Mouse (Mus musculus): Measurements from ENCODE around the gene Gm12184. TPM values are rescaled to one million over a fixed set of nuclear protein-coding genes. Genes with fewer than 3 reads are reported as not detected.
"Not testable (repeated sequence)": the region's sequence is repeated elsewhere in the genome, so short reads cannot be mapped to it uniquely, and the experiment has no call there.

Gene Gm12184
- polyA plus RNA-seq, 1 experiment from 2014 or later = 6.8 TPM

GRCm38 (mm10) chr11:48863808-48864207 lies 37.4 kb upstream of the Gm12184 start:
- no peak overlapping the region for H3K4me3 ChIP-seq (replicated peaks)
- no peak for ATAC-seq (ENCODE audit: low FRiP score)
- peaks cover 12% of the 10 kb centered on the region for H3K27me3 ChIP-seq
- no peaks in the 10 kb centered on the region for H3K36me3 ChIP-seq (replicated peaks)
- 92% methylated on average over 3 of the region's 3 CpGs for WGBS
- H3K9ac ChIP-seq = no peak overlapping the region
- H3K9me3 ChIP-seq = no peaks in the 10 kb centered on the region
- H3K4me1 ChIP-seq = peaks cover under 1% of the 10 kb centered on the region; the same call in 1 of the 2 replicates
- H3K4me2 ChIP-seq = no peak overlapping the region
- H3K27ac ChIP-seq = no peak overlapping the region

DNA sequence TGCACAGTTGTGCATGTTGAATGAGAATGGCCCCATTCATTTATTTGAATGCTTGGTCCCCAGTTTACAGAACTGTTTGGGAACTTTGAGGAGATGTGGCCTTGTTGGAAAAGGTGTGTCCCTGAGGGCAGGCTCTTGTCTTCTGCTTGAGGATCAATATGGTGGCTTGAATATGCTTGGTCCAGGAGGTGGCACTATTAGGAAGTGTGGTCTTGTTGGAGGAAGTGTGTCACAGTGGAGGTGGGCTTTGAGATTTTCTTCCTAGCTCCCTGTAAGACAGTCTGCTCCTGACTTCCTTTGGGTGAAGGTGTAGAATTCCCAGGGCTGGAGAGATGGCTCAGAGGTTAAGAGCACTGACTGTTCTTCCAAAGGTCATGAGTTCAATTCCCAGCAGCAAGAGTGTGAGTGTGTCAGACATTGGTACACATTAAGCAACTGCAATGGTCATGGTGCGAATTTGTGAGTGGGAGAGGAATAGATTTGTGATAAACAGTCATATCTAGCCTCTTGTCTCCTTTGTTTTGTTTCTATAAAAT lies 36.4 kb upstream of the Gm12184 start:
- Histone ChIP-seq H3K4me2 (no peak overlapping the region), H3K4me3 (replicated peaks) (no peak overlapping the region), H3K9ac (no peak overlapping the region), H3K4me1 (peaks cover 10% of the 10 kb centered on the region), H3K27me3 (peaks cover 19% of the 10 kb centered on the region), H3K9me3 (no peaks in the 10 kb centered on the region), H3K36me3 (replicated peaks) (no peaks in the 10 kb centered on the region), H3K27ac (no peak overlapping the region)
- 82% methylated on average over 1 of the region's 1 CpGs for WGBS
- ATAC-seq (ENCODE audit: low FRiP score) = no peak

GRCm38 (mm10) chr11:48859014-48859413 lies 32.6 kb upstream of the Gm12184 start:
- H3K4me1 ChIP-seq = peaks cover 23% of the 10 kb centered on the region
- no peak for ATAC-seq (ENCODE audit: low FRiP score)
- H3K4me3 ChIP-seq (replicated peaks) = peak overlapping the region; percentile 17; the same call in 1 of the 2 replicates
- H3K27ac ChIP-seq = no peak overlapping the region
- no peaks in the 10 kb centered on the region for H3K36me3 ChIP-seq (replicated peaks)
- H3K9me3 ChIP-seq = no peaks in the 10 kb centered on the region
- WGBS = under 1% methylated on average over 6 of the region's 6 CpGs
- H3K9ac ChIP-seq = no peak overlapping the region
- H3K27me3 ChIP-seq = peaks cover 22% of the 10 kb centered on the region
- peak overlapping the region; percentile 61 for H3K4me2 ChIP-seq

GRCm38 (mm10) chr11:48853474-48854180 lies 27.2 kb upstream of the Gm12184 start:
- Histone ChIP-seq H3K4me1 (peaks cover 34% of the 10 kb centered on the region), H3K36me3 (replicated peaks) (no peaks in the 10 kb centered on the region), H3K27me3 (peaks cover 27% of the 10 kb centered on the region), H3K9me3 (no peaks in the 10 kb centered on the region), H3K9ac (peak overlapping the region; percentile 58), H3K27ac (no peak overlapping the region), H3K4me2 (peak overlapping the region; percentile 85), H3K4me3 (replicated peaks) (peak overlapping the region; percentile 58)
- peak; percentile 68 for ATAC-seq (ENCODE audit: low FRiP score)
- WGBS = under 1% methylated on average over 31 of the region's 31 CpGs

- Histone ChIP-seq H3K9me3 (no peaks in the 10 kb centered on the region), H3K27ac (no peak overlapping the region), H3K4me2 (peak overlapping the region; percentile 85), H3K4me3 (replicated peaks) (peak overlapping the region; percentile 58), H3K36me3 (replicated peaks) (no peaks in the 10 kb centered on the region), H3K27me3 (peaks cover 23% of the 10 kb centered on the region), H3K4me1 (peaks cover 26% of the 10 kb centered on the region), H3K9ac (peak overlapping the region; percentile 50)
- 8% methylated on average over 23 of the region's 23 CpGs for WGBS
- ATAC-seq (ENCODE audit: low FRiP score) = peak; percentile 18; the same call in 1 of the 2 replicates
Measured at GRCm38 (mm10) chr11:48852624-48853473, 26.4 kb upstream of the Gm12184 start.

GRCm38 (mm10) chr11:48852190-48852589 lies 25.7 kb upstream of the Gm12184 start:
- no peaks in the 10 kb centered on the region for H3K36me3 ChIP-seq (replicated peaks)
- peaks cover 23% of the 10 kb centered on the region for H3K4me1 ChIP-seq
- H3K9me3 ChIP-seq = no peaks in the 10 kb centered on the region
- no peak overlapping the region for H3K4me2 ChIP-seq
- peak overlapping the region; percentile 58 for H3K4me3 ChIP-seq (replicated peaks)
- ATAC-seq (ENCODE audit: low FRiP score) = no peak
- H3K9ac ChIP-seq = no peak overlapping the region
- peaks cover 21% of the 10 kb centered on the region for H3K27me3 ChIP-seq
- no peak overlapping the region for H3K27ac ChIP-seq
- 77% methylated on average over 4 of the region's 4 CpGs for WGBS

DNA sequence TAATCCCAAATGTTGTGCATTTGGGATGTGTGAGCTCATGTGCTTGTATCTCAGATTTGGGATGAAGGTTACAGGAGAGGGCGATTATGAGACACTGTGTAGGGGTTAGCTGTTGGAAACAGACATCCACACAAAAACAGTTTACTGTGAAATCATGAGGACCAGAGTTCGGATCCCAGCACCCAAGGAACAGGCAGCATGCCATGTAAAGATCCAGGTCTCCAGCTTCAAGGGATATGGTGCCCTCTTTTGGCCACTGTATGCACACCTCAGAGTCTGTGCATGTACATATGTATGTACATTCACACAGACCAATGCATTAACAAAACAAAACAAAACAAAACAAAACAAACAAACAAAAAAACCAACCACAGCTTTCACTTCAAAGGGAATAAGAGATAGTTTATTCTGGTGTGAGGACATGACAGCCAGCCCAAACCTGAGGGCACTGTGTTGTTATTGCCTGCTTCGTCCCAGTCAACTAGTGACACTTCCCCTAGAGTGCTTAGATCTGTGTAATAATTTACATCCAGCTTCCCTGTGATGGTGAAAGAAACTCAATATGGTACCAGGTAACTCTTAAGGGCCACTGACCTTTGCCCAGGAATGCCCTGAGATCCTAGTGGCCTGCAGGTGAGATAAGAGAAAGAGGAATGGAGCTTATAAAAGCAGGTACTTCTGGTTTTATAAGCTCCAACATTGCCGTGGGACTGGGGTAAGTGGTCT lies 25.0 kb upstream of the Gm12184 start:
- ATAC-seq (ENCODE audit: low FRiP score) = no peak
- Histone ChIP-seq H3K27ac (no peak overlapping the region), H3K4me1 (peaks cover 23% of the 10 kb centered on the region), H3K36me3 (replicated peaks) (no peaks in the 10 kb centered on the region), H3K27me3 (peaks cover 21% of the 10 kb centered on the region), H3K9ac (no peak overlapping the region), H3K9me3 (no peaks in the 10 kb centered on the region), H3K4me3 (replicated peaks) (no peak overlapping the region), H3K4me2 (no peak overlapping the region)
- WGBS = 82% methylated on average over 4 of the region's 4 CpGs

DNA sequence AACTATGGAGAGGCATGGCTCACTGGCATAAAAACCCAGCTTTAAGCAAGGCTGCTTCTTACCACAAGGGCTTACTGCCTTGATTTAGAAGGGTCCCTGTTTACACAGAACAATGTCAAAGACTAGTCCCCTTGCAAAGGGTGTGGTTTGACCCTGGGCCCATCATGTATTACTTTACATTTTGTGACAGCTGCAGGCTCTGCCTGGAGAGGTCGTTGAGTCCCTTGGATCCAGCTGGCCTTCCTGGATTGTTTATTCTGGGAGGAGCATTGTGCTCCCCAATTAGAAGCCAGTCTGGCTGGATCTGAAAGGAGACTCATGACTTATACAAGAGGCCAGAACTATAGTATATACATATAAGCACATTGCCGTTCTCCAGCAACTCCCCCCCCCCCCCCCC lies 23.8 kb upstream of the Gm12184 start:
- Histone ChIP-seq H3K36me3 (replicated peaks) (no peaks in the 10 kb centered on the region), H3K9ac (no peak overlapping the region), H3K4me3 (replicated peaks) (no peak overlapping the region), H3K27me3 (peaks cover 21% of the 10 kb centered on the region), H3K9me3 (no peaks in the 10 kb centered on the region), H3K27ac (no peak overlapping the region), H3K4me2 (no peak overlapping the region), H3K4me1 (peaks cover 23% of the 10 kb centered on the region)
- WGBS = 61% methylated on average over 2 of the region's 2 CpGs
- ATAC-seq (ENCODE audit: low FRiP score) = no peak

- Histone ChIP-seq H3K9ac (no peak overlapping the region), H3K4me3 (replicated peaks) (no peak overlapping the region), H3K36me3 (replicated peaks) (no peaks in the 10 kb centered on the region), H3K9me3 (no peaks in the 10 kb centered on the region), H3K4me2 (no peak overlapping the region), H3K4me1 (no peaks in the 10 kb centered on the region), H3K27ac (no peak overlapping the region), H3K27me3 (peaks cover 21% of the 10 kb centered on the region)
- ATAC-seq (ENCODE audit: low FRiP score) = no peak
- WGBS = 66% methylated on average over 5 of the region's 5 CpGs
Measured at GRCm38 (mm10) chr11:48846881-48847280, 20.4 kb upstream of the Gm12184 start.

- H3K36me3 ChIP-seq (replicated peaks); H3K9me3 ChIP-seq; H3K4me1 ChIP-seq; H3K4me3 ChIP-seq (replicated peaks); ATAC-seq (ENCODE audit: low FRiP score); H3K9ac ChIP-seq; H3K27ac ChIP-seq; H3K4me2 ChIP-seq: not testable (repeated sequence)
- 77% methylated on average over 2 of the region's 2 CpGs for WGBS
- H3K27me3 ChIP-seq = peaks cover 21% of the 10 kb centered on the region
Measured at GRCm38 (mm10) chr11:48846362-48846761, 19.9 kb upstream of the Gm12184 start.

GRCm38 (mm10) chr11:48845244-48845815 lies 18.9 kb upstream of the Gm12184 start:
- peaks cover 19% of the 10 kb centered on the region for H3K27me3 ChIP-seq
- H3K4me2 ChIP-seq = no peak overlapping the region
- H3K9ac ChIP-seq = no peak overlapping the region
- no peaks in the 10 kb centered on the region for H3K4me1 ChIP-seq
- H3K9me3 ChIP-seq = no peaks in the 10 kb centered on the region
- ATAC-seq (ENCODE audit: low FRiP score) = no peak
- no peak overlapping the region for H3K27ac ChIP-seq
- H3K4me3 ChIP-seq (replicated peaks) = no peak overlapping the region
- WGBS = 44% methylated on average over 13 of the region's 13 CpGs
- H3K36me3 ChIP-seq (replicated peaks) = no peaks in the 10 kb centered on the region

DNA sequence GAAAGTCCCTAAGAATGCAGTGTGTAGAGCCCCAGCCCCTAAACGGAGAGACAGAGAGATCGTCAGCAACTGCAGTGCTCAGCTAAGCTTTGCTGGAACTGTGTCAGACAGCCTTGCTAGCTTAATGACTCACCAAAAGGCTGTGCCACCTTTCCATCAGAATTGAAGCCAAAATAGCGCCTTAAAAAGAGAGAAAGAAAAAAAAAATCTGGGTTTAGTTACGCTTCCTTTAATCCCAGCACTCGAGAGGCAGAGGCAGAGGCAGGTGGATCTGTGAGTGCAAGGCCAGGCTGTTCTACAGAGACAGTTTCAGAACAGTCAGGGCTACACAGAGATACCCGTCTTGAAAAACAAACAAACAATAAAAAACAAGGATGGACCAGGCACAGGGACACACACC lies 17.9 kb upstream of the Gm12184 start:
- H3K4me3 ChIP-seq (replicated peaks) = no peak overlapping the region
- 58% methylated on average over 6 of the region's 6 CpGs for WGBS
- no peak overlapping the region for H3K9ac ChIP-seq
- H3K4me2 ChIP-seq = no peak overlapping the region
- H3K27me3 ChIP-seq = peaks cover 19% of the 10 kb centered on the region
- H3K27ac ChIP-seq = no peak overlapping the region
- no peaks in the 10 kb centered on the region for H3K4me1 ChIP-seq
- no peak for ATAC-seq (ENCODE audit: low FRiP score)
- H3K36me3 ChIP-seq (replicated peaks) = no peaks in the 10 kb centered on the region
- H3K9me3 ChIP-seq = no peaks in the 10 kb centered on the region

Measured in forebrain, embryonic 12.5 days (tissue).